Mouse (Mus musculus): ENCODE data around the gene Ildr1.

DNA sequence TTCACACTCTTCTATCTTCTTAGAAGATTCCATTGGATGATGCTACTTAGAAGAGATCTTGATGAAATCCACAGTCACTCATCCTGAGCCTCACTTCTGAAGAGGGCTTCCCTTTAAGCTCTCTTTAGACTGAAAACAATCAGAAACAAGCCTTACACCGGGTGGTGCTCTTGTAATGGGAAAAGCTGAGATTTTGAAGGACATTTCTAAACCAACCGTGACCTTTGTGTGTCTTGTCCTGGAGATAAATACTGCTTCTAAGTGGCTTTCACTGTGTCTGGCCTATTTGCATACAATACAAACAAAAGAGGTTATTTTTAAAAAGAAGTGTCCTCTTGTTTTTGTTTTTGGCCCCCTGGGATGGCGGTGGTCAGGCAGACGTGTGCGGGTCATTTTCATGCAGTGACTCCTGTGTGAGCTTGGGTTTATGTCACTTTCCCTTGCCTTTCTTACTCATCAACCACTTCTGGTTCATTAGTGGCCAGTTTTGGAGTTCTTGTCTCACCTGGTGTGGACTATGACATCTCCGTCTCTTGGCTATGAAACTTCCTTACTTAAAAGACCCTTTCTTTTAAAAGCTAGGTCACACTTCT, 42.5 kb upstream of the Ildr1 start:
- TF ChIP-seq CTCF (IDR thresholded peaks at IDR 0.05) (no peak), EP300 (IDR thresholded peaks at IDR 0.05) (no peak)
